Mouse (Mus musculus) ovary, postnatal 14 days (tissue): Measurements from ENCODE around the gene Fbxo42.
A peak's percentile ranks its signal among the peaks of the same experiment; 100 is the strongest.

Source experiments
- DNase-seq: peaks from one replicate; pipeline ENCODE4 v3.0.0; 2022; ENCODE audit warnings: low spot score

Gene Fbxo42

GRCm38 (mm10) chr4:141175783-141176182, 28.1 kb downstream of the Fbxo42 start:
- DNase-seq = no peak

GRCm38 (mm10) chr4:141176328-141176838, 28.7 kb downstream of the Fbxo42 start:
- no peak for DNase-seq

GRCm38 (mm10) chr4:141178500-141178899, 30.8 kb downstream of the Fbxo42 start:
- no peak for DNase-seq

GRCm38 (mm10) chr4:141180831-141181230, 33.1 kb downstream of the Fbxo42 start:
- no peak for DNase-seq

- no peak for DNase-seq
Observed at GRCm38 (mm10) chr4:141181981-141182380, 34.3 kb downstream of the Fbxo42 start.

- DNase-seq = no peak
Observed at GRCm38 (mm10) chr4:141183932-141184331, 36.2 kb downstream of the Fbxo42 start.

- no peak for DNase-seq
Observed at GRCm38 (mm10) chr4:141184426-141184825, 36.7 kb downstream of the Fbxo42 start.

- DNase-seq = no peak
Observed at GRCm38 (mm10) chr4:141186923-141187836, 39.5 kb downstream of the Fbxo42 start.

DNA sequence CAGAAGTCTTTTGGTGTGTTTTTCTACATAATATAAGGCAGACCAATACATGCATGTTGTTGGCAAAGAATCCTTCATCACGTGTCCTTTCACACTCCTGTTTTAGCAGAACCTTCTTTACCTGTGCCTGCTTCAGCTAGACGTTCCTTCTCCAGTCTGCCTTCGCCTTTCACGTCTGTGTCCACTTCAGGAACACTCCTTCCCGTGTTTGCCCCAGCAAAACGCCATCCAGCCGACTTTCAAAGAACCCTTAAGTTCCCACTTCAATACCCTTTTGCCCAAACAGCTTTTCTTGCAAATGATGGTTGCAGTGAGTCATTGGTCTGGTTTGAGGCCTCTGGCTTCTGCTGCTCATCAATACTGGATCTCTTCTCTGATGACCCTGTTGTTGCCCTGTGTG, 43.6 kb downstream of the Fbxo42 start:
- DNase-seq = no peak

DNA sequence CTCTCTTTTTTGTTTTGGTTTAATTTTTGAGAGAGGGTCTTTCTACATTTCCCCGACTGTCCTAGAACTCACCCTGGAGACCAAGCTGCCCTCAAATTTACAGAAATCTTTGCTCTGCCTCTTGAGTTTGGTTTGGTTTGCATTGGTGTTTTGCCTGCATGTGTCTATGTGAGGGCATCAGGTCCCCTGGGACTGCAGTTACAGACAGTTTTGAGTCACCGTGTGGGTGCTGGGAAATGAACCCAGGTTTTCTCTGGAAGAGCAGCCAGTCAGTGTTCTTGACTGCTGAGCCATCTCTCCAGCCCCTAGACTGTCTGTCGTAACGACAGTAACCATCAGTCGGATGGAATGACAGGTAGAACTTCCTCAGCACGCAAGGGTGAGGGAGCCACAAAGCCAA, 46.8 kb downstream of the Fbxo42 start:
- DNase-seq = no peak

DNA sequence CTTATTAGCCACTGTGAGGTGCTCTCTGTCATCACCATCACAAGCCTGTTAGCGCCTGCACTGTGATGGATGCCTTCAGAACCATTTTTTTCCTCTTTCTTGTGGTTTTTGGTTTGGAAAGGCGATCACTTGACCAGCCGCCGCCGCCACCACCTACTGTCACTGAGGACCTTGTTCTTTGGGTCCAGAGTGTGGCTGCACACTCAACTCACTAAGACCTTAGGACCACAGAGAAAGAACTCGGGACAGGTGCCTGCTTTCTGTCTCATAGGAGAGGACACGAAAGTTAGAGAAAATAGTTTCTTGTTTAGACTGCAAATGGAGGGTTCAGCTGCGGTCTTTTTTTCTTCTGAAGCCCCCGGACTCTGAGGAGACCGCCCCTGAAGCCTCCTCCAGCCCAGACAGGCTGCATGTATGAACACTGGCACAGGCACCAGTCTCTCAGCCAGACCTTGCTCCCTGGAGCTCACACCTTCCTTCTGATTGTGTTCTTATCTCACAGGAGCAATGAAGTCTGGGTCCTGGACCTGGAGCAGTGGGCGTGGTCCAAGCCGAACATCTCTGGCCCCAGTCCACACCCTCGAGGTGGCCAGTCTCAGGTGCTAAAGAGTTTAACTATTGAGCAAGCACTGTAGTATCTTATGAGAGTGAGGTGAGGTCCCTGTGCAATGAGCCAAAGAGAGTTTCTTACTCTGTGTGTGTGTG, 49.4 kb downstream of the Fbxo42 start:
- no peak for DNase-seq

- no peak for DNase-seq
Observed at GRCm38 (mm10) chr4:141197686-141198035, 49.9 kb downstream of the Fbxo42 start.

GRCm38 (mm10) chr4:141200906-141201305, 53.2 kb downstream of the Fbxo42 start:
- no peak for DNase-seq

DNA sequence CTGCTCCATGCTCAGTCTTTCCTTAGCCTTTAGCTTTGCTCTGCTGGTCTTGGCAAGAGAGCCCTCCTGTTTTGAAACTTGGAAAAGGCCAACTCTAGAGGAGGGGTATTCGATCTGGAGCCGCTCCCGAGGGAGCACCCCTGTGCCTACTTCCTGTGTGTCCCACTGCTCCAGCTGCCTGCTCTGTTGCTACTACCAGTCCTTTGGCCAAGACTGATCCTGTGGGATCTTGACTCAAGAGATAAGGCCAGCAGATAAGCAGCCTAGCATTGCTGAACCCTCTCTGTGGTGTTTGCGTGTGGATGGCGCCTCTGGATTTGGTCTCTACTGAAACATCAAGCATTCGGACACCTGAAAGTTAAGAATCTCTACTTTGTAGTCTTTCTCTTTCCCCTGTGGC, 54.5 kb downstream of the Fbxo42 start:
- DNase-seq = no peak

DNA sequence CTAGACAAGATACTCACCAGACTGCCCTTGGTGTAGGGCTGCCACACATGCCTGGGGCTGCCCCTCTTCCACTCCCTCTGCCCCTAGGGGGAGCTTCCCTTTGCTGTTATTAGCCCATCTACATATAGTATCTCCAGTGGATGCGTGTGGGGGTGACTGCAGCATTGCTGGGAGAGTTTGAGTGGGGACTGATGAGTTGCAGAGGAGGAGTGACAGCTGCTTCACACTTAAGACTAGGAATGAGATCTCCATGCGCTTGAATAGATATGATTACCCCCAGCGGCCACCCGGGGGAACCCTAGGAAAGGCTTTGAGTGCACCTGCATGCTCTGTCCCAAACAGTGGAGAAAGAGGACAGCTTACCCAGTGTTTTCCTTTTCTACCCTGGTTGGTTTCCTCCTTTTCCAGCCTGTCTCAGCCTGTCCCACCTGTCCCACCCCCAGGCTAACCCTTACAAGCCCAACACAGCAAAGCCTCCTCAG, 56.9 kb downstream of the Fbxo42 start:
- DNase-seq = no peak

DNA sequence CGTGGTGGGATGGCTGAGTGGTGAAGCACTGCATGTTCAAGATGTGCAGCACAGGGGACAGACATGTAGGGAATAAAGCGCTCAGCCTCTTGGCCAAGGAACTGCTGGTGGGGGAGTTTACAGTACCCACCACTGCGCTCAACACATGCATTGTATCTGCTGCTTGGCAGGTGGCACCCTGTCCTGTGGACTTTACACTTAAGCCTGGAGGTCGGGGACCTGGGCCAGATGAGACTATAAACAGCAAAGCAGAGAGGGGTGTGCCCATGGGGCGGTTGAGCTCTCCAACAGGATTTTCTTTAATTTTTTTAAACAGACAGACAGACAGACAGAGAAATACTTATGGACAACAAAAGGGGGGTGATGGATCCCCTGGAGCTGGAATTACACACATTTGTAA, 59.4 kb downstream of the Fbxo42 start:
- DNase-seq = no peak

DNA sequence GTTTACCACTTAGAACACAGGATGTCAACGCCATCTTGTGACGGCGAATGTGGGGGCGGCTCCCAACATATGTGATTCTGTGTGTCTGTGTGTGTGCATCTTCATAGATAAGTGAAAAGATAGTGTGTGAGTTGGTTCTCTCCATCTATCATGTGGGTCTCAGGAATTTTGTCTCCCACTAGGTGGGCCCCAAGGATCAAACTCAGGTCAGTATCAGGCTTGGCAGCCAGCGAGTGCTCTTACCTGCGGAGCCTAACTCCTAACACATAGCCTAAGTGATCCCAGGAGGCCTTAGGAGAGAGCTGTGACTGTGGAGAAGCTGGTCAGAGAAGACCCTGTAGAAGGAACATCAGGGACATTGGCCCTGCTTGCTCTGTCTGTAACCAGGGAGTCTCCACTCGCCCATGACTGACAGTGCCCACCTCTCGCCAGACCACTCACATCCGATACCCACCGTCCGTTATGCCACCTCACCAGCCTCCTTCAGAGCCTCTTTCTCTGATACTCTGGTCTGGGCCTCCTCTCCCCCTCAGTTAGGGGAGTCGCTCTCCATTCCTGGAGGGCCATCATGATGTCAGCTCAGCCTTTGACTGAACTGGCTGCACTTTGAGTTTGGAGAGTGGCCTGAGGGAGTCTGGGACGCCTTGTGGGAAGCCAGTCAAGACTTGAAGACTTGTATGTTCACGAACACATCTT, 63.0 kb downstream of the Fbxo42 start:
- DNase-seq = no peak

DNA sequence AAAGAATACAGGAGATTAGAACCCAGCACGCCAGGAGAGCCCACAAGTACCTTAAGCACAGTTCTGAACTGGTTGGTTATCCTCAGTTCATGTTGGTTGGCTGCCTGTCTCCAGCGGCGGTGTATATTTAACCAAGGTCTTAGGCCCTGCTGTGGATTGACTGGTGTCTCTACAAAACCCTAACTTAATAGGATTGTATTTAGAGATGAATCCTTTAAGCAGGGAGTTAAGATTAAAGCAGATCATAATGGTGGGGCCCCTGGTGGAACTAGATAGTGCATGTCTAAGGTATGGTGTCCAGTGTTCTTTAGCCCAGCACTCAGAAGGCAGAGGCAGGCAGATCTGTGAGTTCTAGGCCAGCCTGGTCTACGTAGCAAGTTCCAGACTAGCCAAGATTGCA, 63.9 kb downstream of the Fbxo42 start:
- no peak for DNase-seq

GRCm38 (mm10) chr4:141212892-141213291, 65.2 kb downstream of the Fbxo42 start:
- no peak for DNase-seq

GRCm38 (mm10) chr4:141213342-141213741, 65.6 kb downstream of the Fbxo42 start:
- no peak for DNase-seq

GRCm38 (mm10) chr4:141213770-141214336, 66.1 kb downstream of the Fbxo42 start, which contains the start of gene Rsg1:
Gene Rsg1, plus strand, starts transcription at chr4:141213956.
- DNase-seq = peak; percentile 96

- no peak for DNase-seq
Observed at GRCm38 (mm10) chr4:141214337-141214851, 66.7 kb downstream of the Fbxo42 start.
